Mouse (Mus musculus) liver, postnatal 0 days (tissue): Measurements from ENCODE around the gene Col28a1.
A peak's percentile ranks its signal among the peaks of the same experiment; 100 is the strongest.

Source experiments
- CTCF ChIP-seq: sonication (generic); IDR thresholded peaks from 2 replicates; pipeline ENCODE4 v1.5.1; 2016; ENCODE audit warnings: antibody characterized with exemption, low read depth
- EP300 ChIP-seq: IDR thresholded peaks from 2 replicates; pipeline ENCODE4 v1.6.1; 2016; ENCODE audit warnings: antibody characterized with exemption, low read depth, mild to moderate bottlenecking

- TF ChIP-seq CTCF (peak; percentile 70), EP300 (no peak)
Observed at GRCm38 (mm10) chr6:8066208-8066607, 126.2 kb downstream of the Col28a1 start.
